Mouse (Mus musculus): ENCODE data around the gene Gk5. TPM values are rescaled to one million over a fixed set of nuclear protein-coding genes. Genes with fewer than 3 reads are reported as not detected.
"Not testable (repeated sequence)": the region's sequence is repeated elsewhere in the genome, so short reads cannot be mapped to it uniquely, and the experiment has no call there.

Gk5 gene
- polyA plus RNA-seq, 1 experiment: not detected

GRCm38 (mm10) chr9:96162421-96162820 is 43.3 kb downstream of the Gk5 start:
- WGBS: 75% methylated on average over 5 of the region's 5 CpGs
- TF ChIP-seq CTCF (IDR thresholded peaks at IDR 0.05; ENCODE audit: insufficient read depth, low read depth, low read length) (no peak), POLR2A (IDR thresholded peaks at IDR 0.05; ENCODE audit: insufficient read depth, low read depth, low read length) (no peak)
- Histone ChIP-seq H3K4me1 (ENCODE audit: control insufficient read depth, insufficient read depth, low read length) (0 out of 2 replicates have a peak, but pooled peaks cover 2% of the 10 kb centered on the region), H3K27ac (ENCODE audit: insufficient read depth, low read depth, low read length) (no peak overlapping the region), H3K4me3 (ENCODE audit: insufficient read depth, low read depth, low read length) (no peak overlapping the region)

- WGBS: 97% methylated on average over 7 of the region's 7 CpGs
These were observed 44.3 kb downstream of the Gk5 start for GRCm38 (mm10) chr9:96163443-96163842.

GRCm38 (mm10) chr9:96163983-96164382 is 44.8 kb downstream of the Gk5 start:
- H3K4me3 ChIP-seq (ENCODE audit: insufficient read depth, low read depth, low read length); H3K27ac ChIP-seq (ENCODE audit: insufficient read depth, low read depth, low read length): not testable (repeated sequence)
- WGBS: 96% methylated on average over 15 of the region's 15 CpGs

More at GRCm38 (mm10) chr9:96163443-96163842, 44.3 kb downstream of the Gk5 start:
- H3K4me1 ChIP-seq (ENCODE audit: control insufficient read depth, insufficient read depth, low read length): no peaks in the 10 kb centered on the region
- TF ChIP-seq POLR2A (IDR thresholded peaks at IDR 0.05; ENCODE audit: insufficient read depth, low read depth, low read length) (no peak), CTCF (IDR thresholded peaks at IDR 0.05; ENCODE audit: insufficient read depth, low read depth, low read length) (no peak)
- no peak overlapping the region for H3K27ac ChIP-seq (ENCODE audit: insufficient read depth, low read depth, low read length)
- H3K4me3 ChIP-seq (ENCODE audit: insufficient read depth, low read depth, low read length): no peak overlapping the region

GRCm38 (mm10) chr9:96167168-96167585 is 48.0 kb downstream of the Gk5 start:
- TF ChIP-seq CTCF (IDR thresholded peaks at IDR 0.05; ENCODE audit: insufficient read depth, low read depth, low read length): peak; percentile 49; the same call in 1 of the 2 replicates
- TF ChIP-seq POLR2A (IDR thresholded peaks at IDR 0.05; ENCODE audit: insufficient read depth, low read depth, low read length): no peak
- Histone ChIP-seq H3K4me3 (ENCODE audit: insufficient read depth, low read depth, low read length) (no peak overlapping the region), H3K27ac (ENCODE audit: insufficient read depth, low read depth, low read length) (no peak overlapping the region), H3K4me1 (ENCODE audit: control insufficient read depth, insufficient read depth, low read length) (no peaks in the 10 kb centered on the region)
- WGBS: 23% methylated on average over 5 of the region's 5 CpGs

More at GRCm38 (mm10) chr9:96163983-96164382, 44.8 kb downstream of the Gk5 start:
- H3K4me1 ChIP-seq (ENCODE audit: control insufficient read depth, insufficient read depth, low read length): not testable (repeated sequence)

- no peak overlapping the region for H3K27ac ChIP-seq (ENCODE audit: insufficient read depth, low read depth, low read length)
- 73% methylated on average over 3 of the region's 3 CpGs for WGBS
- no peak overlapping the region for H3K4me3 ChIP-seq (ENCODE audit: insufficient read depth, low read depth, low read length)
- no peak for TF ChIP-seq CTCF (IDR thresholded peaks at IDR 0.05; ENCODE audit: insufficient read depth, low read depth, low read length)
- no peak for TF ChIP-seq POLR2A (IDR thresholded peaks at IDR 0.05; ENCODE audit: insufficient read depth, low read depth, low read length)
- no peaks in the 10 kb centered on the region for H3K4me1 ChIP-seq (ENCODE audit: control insufficient read depth, insufficient read depth, low read length)
These were observed 51.4 kb downstream of the Gk5 start for GRCm38 (mm10) chr9:96170600-96170999.

- TF ChIP-seq CTCF (IDR thresholded peaks at IDR 0.05; ENCODE audit: insufficient read depth, low read depth, low read length) (no peak), POLR2A (IDR thresholded peaks at IDR 0.05; ENCODE audit: insufficient read depth, low read depth, low read length) (no peak)
- H3K4me1 ChIP-seq (ENCODE audit: control insufficient read depth, insufficient read depth, low read length): no peaks in the 10 kb centered on the region
- H3K27ac ChIP-seq (ENCODE audit: insufficient read depth, low read depth, low read length): no peak overlapping the region
- H3K4me3 ChIP-seq (ENCODE audit: insufficient read depth, low read depth, low read length): no peak overlapping the region
- 87% methylated on average over 4 of the region's 4 CpGs for WGBS
These were observed 65.7 kb downstream of the Gk5 start for GRCm38 (mm10) chr9:96184909-96185308.

- WGBS: 81% methylated on average over 7 of the region's 7 CpGs
- TF ChIP-seq CTCF (IDR thresholded peaks at IDR 0.05; ENCODE audit: insufficient read depth, low read depth, low read length): no peak
- TF ChIP-seq POLR2A (IDR thresholded peaks at IDR 0.05; ENCODE audit: insufficient read depth, low read depth, low read length): no peak
- H3K4me1 ChIP-seq (ENCODE audit: control insufficient read depth, insufficient read depth, low read length): no peaks in the 10 kb centered on the region
- no peak overlapping the region for H3K27ac ChIP-seq (ENCODE audit: insufficient read depth, low read depth, low read length)
- no peak overlapping the region for H3K4me3 ChIP-seq (ENCODE audit: insufficient read depth, low read depth, low read length)
These were observed 67.5 kb downstream of the Gk5 start for GRCm38 (mm10) chr9:96186701-96187100.

- Histone ChIP-seq H3K4me1 (ENCODE audit: control insufficient read depth, insufficient read depth, low read length) (0 out of 2 replicates have a peak, but pooled peaks cover 2% of the 10 kb centered on the region), H3K4me3 (ENCODE audit: insufficient read depth, low read depth, low read length) (peak within 1 kb of the TSS; percentile 76), H3K27ac (ENCODE audit: insufficient read depth, low read depth, low read length) (peak within 1 kb of the TSS; percentile 61)
- TF ChIP-seq POLR2A (IDR thresholded peaks at IDR 0.05; ENCODE audit: insufficient read depth, low read depth, low read length): peak; percentile 94
- TF ChIP-seq CTCF (IDR thresholded peaks at IDR 0.05; ENCODE audit: insufficient read depth, low read depth, low read length): peak; percentile 25; the same call in 1 of the 2 replicates
- under 1% methylated on average over 76 of the region's 81 CpGs for WGBS
These were observed 76.9 kb downstream of the Gk5 start, which contains the start of gene Tfdp2 for GRCm38 (mm10) chr9:96195885-96196622. TSS of gene Tfdp2 (plus strand) at chr9:96196275.

- Histone ChIP-seq H3K4me1 (ENCODE audit: control insufficient read depth, insufficient read depth, low read length) (0 out of 2 replicates have a peak, but pooled peaks cover 2% of the 10 kb centered on the region), H3K4me3 (ENCODE audit: insufficient read depth, low read depth, low read length) (peak overlapping the region; percentile 76), H3K27ac (ENCODE audit: insufficient read depth, low read depth, low read length) (peak overlapping the region; percentile 61)
- under 1% methylated on average over 20 of the region's 20 CpGs for WGBS
- TF ChIP-seq POLR2A (IDR thresholded peaks at IDR 0.05; ENCODE audit: insufficient read depth, low read depth, low read length) (no peak), CTCF (IDR thresholded peaks at IDR 0.05; ENCODE audit: insufficient read depth, low read depth, low read length) (peak; percentile 32; the same call in 1 of the 2 replicates)
These were observed 77.5 kb downstream of the Gk5 start for GRCm38 (mm10) chr9:96196636-96197181.

Data from olfactory bulb, adult 2 months (tissue).